Mouse (Mus musculus) CH12.LX (cell line): ENCODE results near the gene Serpinb9. TPM values are rescaled to one million over a fixed set of nuclear protein-coding genes. Genes with fewer than 3 reads are reported as not detected.

ENCODE experiments used
- DNase-seq: peaks from one replicate; pipeline ENCODE4 v3.0.0-alpha.2; 2013; ENCODE audit errors: extremely low read depth
- H3K27ac ChIP-seq: 2 replicates; pipeline ENCODE4 v1.5.1; 2012; ENCODE audit warnings: low read depth, mild to moderate bottlenecking, control low read depth, moderate library complexity; ENCODE audit not compliant: insufficient read depth
- H3K27me3 ChIP-seq: replicated peaks from 2 replicates; pipeline ENCODE3; 2012; ENCODE audit warnings: inconsistent platforms
- H3K36me3 ChIP-seq, 2 experiments: replicated peaks in 1 of 2; 2 replicates each; pipeline versions ENCODE3 to v1.6.1; 2012; ENCODE audit warnings: inconsistent platforms in 1 of 2, low read length in 1 of 2, mild to moderate bottlenecking in 1 of 2, mixed read lengths in 1 of 2, moderate library complexity in 1 of 2; ENCODE audit not compliant: control insufficient read depth in 1 of 2, insufficient read depth in 1 of 2
- H3K4me1 ChIP-seq, 2 experiments: 2 replicates each; pipeline ENCODE4 v1.6.1; 2012; ENCODE audit warnings: inconsistent platforms in 1 of 2, moderate library complexity in 1 of 2; ENCODE audit not compliant: insufficient read depth in 2 of 2, control insufficient read depth in 1 of 2
- H3K4me2 ChIP-seq: 2 replicates; pipeline ENCODE4 v1.6.1; 2012; ENCODE audit warnings: low read depth, mild to moderate bottlenecking, control low read depth; ENCODE audit not compliant: poor library complexity, insufficient read depth, severe bottlenecking
- H3K4me3 ChIP-seq, 3 experiments: fragments of 150-350 bp in 1 of 3; sonication (generic) in 1 of 3; replicated peaks in 1 of 3; 2 replicates each; pipeline versions ENCODE3 to v1.5.1; 2011 to 2012; ENCODE audit warnings: low read depth in 2 of 3, low read length in 2 of 3, mild to moderate bottlenecking in 2 of 3, moderate library complexity in 2 of 3, control low read depth in 1 of 3, improper control_type of control experiment in 1 of 3, inconsistent platforms in 1 of 3, mixed read lengths in 1 of 3; ENCODE audit not compliant: poor library complexity in 1 of 3
- H3K79me2 ChIP-seq: replicated peaks from 2 replicates; pipeline ENCODE4 v1.6.1; 2012; ENCODE audit warnings: mild to moderate bottlenecking, moderate library complexity; ENCODE audit not compliant: control insufficient read depth, poor library complexity, insufficient read depth, severe bottlenecking; ENCODE audit errors: extremely low read depth
- H3K9ac ChIP-seq: 2 replicates; pipeline ENCODE4 v1.6.1; 2012; ENCODE audit warnings: low read depth, mild to moderate bottlenecking, control low read depth, moderate library complexity; ENCODE audit not compliant: insufficient read depth
- H3K9me3 ChIP-seq: replicated peaks from 2 replicates; pipeline ENCODE3; 2012; ENCODE audit warnings: low read length, inconsistent platforms, mixed read lengths
- BHLHE40 ChIP-seq: IDR thresholded peaks from 2 replicates; pipeline ENCODE4 v1.6.1; 2011; ENCODE audit warnings: mild to moderate bottlenecking, low read depth, low read length, improper control_type of control experiment
- CTCF ChIP-seq, 2 experiments: IDR thresholded peaks in 1 of 2; conservative IDR thresholded peaks in 1 of 2; 2 replicates each; pipeline ENCODE4 v1.5.1; 2011 to 2012; ENCODE audit warnings: low read depth in 2 of 2, low read length in 2 of 2, improper control_type of control experiment in 1 of 2, inconsistent platforms in 1 of 2, mild to moderate bottlenecking in 1 of 2, moderate library complexity in 1 of 2
- ELF1 ChIP-seq: IDR thresholded peaks from 2 replicates; pipeline ENCODE4 v1.6.1; 2014; ENCODE audit warnings: low read depth, mild to moderate bottlenecking, inconsistent platforms, low read length, improper control_type of control experiment
- EP300 ChIP-seq: IDR thresholded peaks from 2 replicates; pipeline ENCODE4 v1.6.1; 2011; ENCODE audit warnings: low read length, improper control_type of control experiment
- ETS1 ChIP-seq: conservative IDR thresholded peaks from 2 replicates; pipeline ENCODE4 v1.6.1; 2012; ENCODE audit warnings: low read depth, mild to moderate bottlenecking, inconsistent platforms, low read length, improper control_type of control experiment, moderate library complexity
- GABPA ChIP-seq: IDR thresholded peaks from 2 replicates; pipeline ENCODE4 v1.6.1; 2012; ENCODE audit warnings: low read depth, low read length, improper control_type of control experiment, inconsistent platforms; ENCODE audit not compliant: insufficient replicate concordance
- HCFC1 ChIP-seq: IDR thresholded peaks from 2 replicates; pipeline ENCODE4 v1.6.1; 2012; ENCODE audit warnings: low read depth, mild to moderate bottlenecking, inconsistent platforms, low read length, improper control_type of control experiment
- IRF4 ChIP-seq: IDR thresholded peaks from 2 replicates; pipeline ENCODE4 v1.6.1; 2014; ENCODE audit warnings: low read depth, mild to moderate bottlenecking, inconsistent platforms, low read length, improper control_type of control experiment
- JUN ChIP-seq: IDR thresholded peaks from 2 replicates; pipeline ENCODE4 v1.6.1; 2011; ENCODE audit warnings: low read depth, mild to moderate bottlenecking, low read length, improper control_type of control experiment, moderate library complexity; ENCODE audit not compliant: insufficient read depth
- JUND ChIP-seq: conservative IDR thresholded peaks from 2 replicates; pipeline ENCODE4 v1.6.1; 2011; ENCODE audit warnings: low read depth, low read length, improper control_type of control experiment
- KAT2A ChIP-seq: IDR thresholded peaks from 2 replicates; pipeline ENCODE4 v1.6.1; 2012; ENCODE audit warnings: low read length, improper control_type of control experiment, inconsistent platforms; ENCODE audit not compliant: insufficient replicate concordance
- MAX ChIP-seq: IDR thresholded peaks from 2 replicates; pipeline ENCODE4 v1.6.1; 2011; ENCODE audit warnings: low read length, improper control_type of control experiment
- MYC ChIP-seq: IDR thresholded peaks from 2 replicates; pipeline ENCODE4 v1.6.1; 2011; ENCODE audit warnings: low read depth, mild to moderate bottlenecking, improper control_type of control experiment, low read length
- NELFE ChIP-seq: IDR thresholded peaks from 2 replicates; pipeline ENCODE4 v1.6.1; 2011; ENCODE audit warnings: low read depth, low read length, improper control_type of control experiment
- NRF1 ChIP-seq: IDR thresholded peaks from 2 replicates; pipeline ENCODE4 v1.6.1; 2014; ENCODE audit warnings: low read depth, mild to moderate bottlenecking, inconsistent platforms, low read length, improper control_type of control experiment, moderate library complexity
- POLR2A ChIP-seq: IDR thresholded peaks from 2 replicates; pipeline ENCODE4 v1.6.1; 2011; ENCODE audit warnings: low read depth, mild to moderate bottlenecking, improper control_type of control experiment, low read length
- POLR2AphosphoS2 ChIP-seq: IDR thresholded peaks from 2 replicates; pipeline ENCODE4 v1.6.1; 2011; ENCODE audit warnings: low read depth, low read length, improper control_type of control experiment
- RCOR1 ChIP-seq: conservative IDR thresholded peaks from 2 replicates; pipeline ENCODE4 v1.6.1; 2012; ENCODE audit warnings: low read depth, mild to moderate bottlenecking, inconsistent platforms, low read length, improper control_type of control experiment
- SMC3 ChIP-seq: IDR thresholded peaks from 2 replicates; pipeline ENCODE4 v1.6.1; 2011; ENCODE audit warnings: low read depth, low read length, improper control_type of control experiment
- TBP ChIP-seq: conservative IDR thresholded peaks from 2 replicates; pipeline ENCODE4 v1.6.1; 2011; ENCODE audit warnings: low read depth, low read length, improper control_type of control experiment
- TCF12 ChIP-seq: IDR thresholded peaks from 2 replicates; pipeline ENCODE4 v1.6.1; 2014; ENCODE audit warnings: low read depth, mild to moderate bottlenecking, inconsistent platforms, low read length, improper control_type of control experiment
- UBTF ChIP-seq: IDR thresholded peaks from 2 replicates; pipeline ENCODE4 v1.6.1; 2012; ENCODE audit warnings: low read depth, mild to moderate bottlenecking, inconsistent platforms, low read length, improper control_type of control experiment, moderate library complexity
- USF1 ChIP-seq: IDR thresholded peaks from 2 replicates; pipeline ENCODE4 v1.6.1; 2014; ENCODE audit warnings: low read depth, mild to moderate bottlenecking, inconsistent platforms, low read length, improper control_type of control experiment
- USF2 ChIP-seq: conservative IDR thresholded peaks from 2 replicates; pipeline ENCODE4 v1.6.1; 2011; ENCODE audit warnings: low read depth, low read length, improper control_type of control experiment
- ZC3H11A ChIP-seq: IDR thresholded peaks from 2 replicates; pipeline ENCODE4 v1.6.1; 2012; ENCODE audit warnings: low read depth, mild to moderate bottlenecking, inconsistent platforms, low read length, improper control_type of control experiment
- ZKSCAN1 ChIP-seq: IDR thresholded peaks from 2 replicates; pipeline ENCODE4 v1.6.1; 2012; ENCODE audit warnings: low read depth, inconsistent platforms, low read length, improper control_type of control experiment, borderline replicate concordance
- ZMIZ1 ChIP-seq: IDR thresholded peaks from 2 replicates; pipeline ENCODE4 v1.6.1; 2012; ENCODE audit warnings: low read depth, mild to moderate bottlenecking, inconsistent platforms, low read length, improper control_type of control experiment
- dilution Hi-C: fragments of 300-500 bp; cut with MboI; formaldehyde crosslinking; loops from 2 replicates; pipeline ENCODE4 v1.14.3; 2020; ENCODE audit warnings: low sequenced_read_pairs; ENCODE audit not compliant: extremely low pct_unique_long_range_greater_than_20kb, extremely low pct_ligation_motif_present
- in situ Hi-C: fragments of 300-500 bp; cut with MboI; formaldehyde crosslinking; loops from 3 replicates; pipeline ENCODE4 v1.14.3; 2019; ENCODE audit warnings: low sequenced_read_pairs, low pct_ligation_motif_present, low pct_unique_long_range_greater_than_20kb, mixed read lengths
- polyA plus RNA-seq: library from polyadenylated mRNA; unstranded; fragments of >175 nt; gene quantifications from 2 replicates; pipeline ENCODE4 v1.2.1, GENCODE M21; 2012; ENCODE audit warnings: low read depth; ENCODE audit not compliant: insufficient read length
- total RNA-seq, 2 experiments: library from RNA; depleted of rRNA; stranded (reverse); fragments of 300-350 nt in 1 of 2; fragments of >200 nt in 1 of 2; gene quantifications; 2 replicates each; pipeline ENCODE4 v1.2.3; 2012 to 2014

Gene Serpinb9
- total and polyA plus RNA-seq, 3 experiments, result 3.5 to 14.6 (median 12.1) TPM

DNA sequence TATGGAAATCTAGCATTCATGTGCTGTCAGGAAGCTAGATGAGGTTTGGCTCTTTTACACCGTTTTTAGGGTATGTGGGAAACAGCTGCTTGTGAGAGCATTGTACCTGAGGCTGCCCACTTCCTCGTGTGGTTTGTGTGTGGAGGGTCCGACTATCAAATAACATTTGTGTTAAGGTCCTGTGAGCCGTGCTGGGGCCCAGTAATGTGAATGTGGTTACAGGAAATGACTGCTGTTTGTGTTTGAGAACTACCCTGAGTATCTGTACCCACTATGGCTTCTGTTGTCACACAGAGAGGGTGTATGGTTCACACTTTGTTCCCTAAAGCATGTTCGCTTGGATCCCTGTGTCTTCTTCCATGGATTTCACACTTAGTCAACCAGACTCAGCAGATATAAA is 36.9 kb upstream of the Serpinb9 start:
- dilution Hi-C loops (no loop called here), in situ Hi-C loops (loop anchor here (5.0 kb wide), 1 partner anchor 59 kb away; no protein-coding TSS in a partner anchor)
- peak; percentile 41 for DNase-seq
- no peak overlapping the region for H3K27ac ChIP-seq
- H3K9ac ChIP-seq, result no peak overlapping the region
- no peaks in the 10 kb centered on the region for H3K9me3 ChIP-seq
- peaks cover 0 to 29% of the 10 kb centered on the region in 2 experiments; a peak in 2 of 4 replicates for H3K4me1 ChIP-seq
- H3K79me2 ChIP-seq, result no peaks in the 10 kb centered on the region
- H3K4me2 ChIP-seq, result no peak overlapping the region
- H3K27me3 ChIP-seq, result no peaks in the 10 kb centered on the region
- no peak for TF ChIP-seq BHLHE40
- no peak for TF ChIP-seq POLR2AphosphoS2
- no peak for TF ChIP-seq TCF12
- no peak for TF ChIP-seq GABPA
- TF ChIP-seq JUND, result no peak
- TF ChIP-seq CTCF (conservative IDR thresholded peaks at IDR 0.05 in 1 of 2, IDR thresholded peaks at IDR 0.05 in 1 of 2; ENCODE audit: low read depth in 2 of 2, low read length in 2 of 2), result no peak
- TF ChIP-seq ZKSCAN1, result no peak
- no peak for TF ChIP-seq HCFC1
- no peak for TF ChIP-seq TBP
- TF ChIP-seq RCOR1, result no peak
- no peak for TF ChIP-seq ZMIZ1
- no peak for TF ChIP-seq POLR2A
- TF ChIP-seq KAT2A, result no peak
- TF ChIP-seq UBTF, result no peak
- no peak for TF ChIP-seq SMC3
- TF ChIP-seq EP300, result no peak
- TF ChIP-seq IRF4, result no peak
- TF ChIP-seq MAX, result no peak
- TF ChIP-seq USF1, result no peak
- TF ChIP-seq NRF1, result no peak
- H3K4me3 ChIP-seq, result peak overlapping the region in 2 of 3 experiments; percentile 60 to 64
- peaks cover 0 to 29% of the 10 kb centered on the region in 2 experiments for H3K36me3 ChIP-seq

DNA sequence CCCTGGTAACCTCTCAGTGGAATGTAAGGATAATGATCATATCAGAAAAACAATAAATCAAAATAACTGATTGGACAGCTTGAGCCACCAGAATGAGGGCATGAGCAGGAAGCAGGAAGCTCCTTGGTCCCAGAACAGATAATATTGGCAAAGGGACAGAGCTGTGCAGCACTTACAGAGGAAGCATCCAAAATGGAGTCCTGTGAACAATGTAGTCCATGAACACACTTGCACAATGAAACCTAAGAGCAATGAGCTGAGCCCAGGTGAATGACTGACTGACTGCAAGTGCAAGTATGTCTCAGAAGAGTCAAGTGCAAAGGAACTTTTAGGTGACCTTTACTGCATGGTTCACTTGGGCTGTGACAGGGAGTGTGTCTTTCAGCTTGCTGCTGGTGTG is 35.8 kb upstream of the Serpinb9 start:
- TF ChIP-seq MYC (no peak), ELF1 (no peak), ETS1 (no peak), ZKSCAN1 (no peak), USF2 (no peak), GABPA (no peak), NELFE (no peak), RCOR1 (no peak), JUN (no peak), MAX (no peak), NRF1 (no peak), SMC3 (no peak), TCF12 (no peak), POLR2AphosphoS2 (no peak), ZC3H11A (no peak), ZMIZ1 (no peak), KAT2A (no peak)
- H3K79me2 ChIP-seq, result no peaks in the 10 kb centered on the region
- no peak overlapping the region for H3K4me3 ChIP-seq
- no peak overlapping the region for H3K27ac ChIP-seq
- DNase-seq, result no peak
- no peaks in the 10 kb centered on the region for H3K27me3 ChIP-seq
- no peaks in the 10 kb centered on the region for H3K9me3 ChIP-seq
- no peak overlapping the region for H3K4me2 ChIP-seq
- H3K36me3 ChIP-seq, result peaks cover 0 to 39% of the 10 kb centered on the region in 2 experiments
- no peak overlapping the region for H3K9ac ChIP-seq
- dilution Hi-C loops, result no loop called here
- peaks cover 0 to 39% of the 10 kb centered on the region in 2 experiments; a peak in 2 of 4 replicates for H3K4me1 ChIP-seq
- in situ Hi-C loops, result loop anchor here (5.0 kb wide), 1 partner anchor 60 kb away; no protein-coding TSS in a partner anchor
